Mouse (Mus musculus) heart, embryonic 14.5 days (tissue): ENCODE measurements around the gene Mamdc4. TPM values are rescaled to one million over a fixed set of nuclear protein-coding genes. Genes with fewer than 3 reads are reported as not detected.

ENCODE experiments used
- ATAC-seq: fragments of 200-750 bp; cut with Nextera tagmentation; 2 replicates; pipeline ENCODE4 v1.8.0; 2017; ENCODE audit warnings: low read depth, moderate TSS enrichment; ENCODE audit not compliant: insufficient number of reproducible peaks, insufficient read depth, low FRiP score
- H3K27ac ChIP-seq, 2 experiments: fragments of 200-500 bp in 1 of 2; fragments of 300-500 bp in 1 of 2; sonication (generic) in 1 of 2; replicated peaks in 1 of 2; 2 replicates each; pipeline ENCODE4 v1.5.1; 2012 to 2014; ENCODE audit warnings: low read depth in 2 of 2, low read length in 2 of 2, control low read depth in 1 of 2, mild to moderate bottlenecking in 1 of 2, mixed read lengths in 1 of 2; ENCODE audit not compliant: control insufficient read depth in 1 of 2, insufficient read depth in 1 of 2
- H3K27me3 ChIP-seq: fragments of 300-500 bp; sonication (generic); 2 replicates; pipeline ENCODE4 v1.6.1; 2014; ENCODE audit warnings: mild to moderate bottlenecking, low read length, control low read depth; ENCODE audit not compliant: control insufficient read depth, insufficient read depth
- H3K36me3 ChIP-seq: fragments of 300-500 bp; sonication (generic); 2 replicates; pipeline ENCODE4 v1.6.1; 2014; ENCODE audit warnings: mild to moderate bottlenecking, control low read depth, low read length, mixed read lengths; ENCODE audit not compliant: control insufficient read depth, insufficient read depth
- H3K4me1 ChIP-seq, 2 experiments: fragments of 200-500 bp in 1 of 2; fragments of 300-500 bp in 1 of 2; sonication (generic) in 1 of 2; 2 replicates each; pipeline ENCODE4 v1.6.1; 2012 to 2014; ENCODE audit warnings: low read length in 2 of 2, control low read depth in 1 of 2, mixed read lengths in 1 of 2; ENCODE audit not compliant: control insufficient read depth in 2 of 2, insufficient read depth in 2 of 2
- H3K4me2 ChIP-seq: fragments of 300-500 bp; sonication (generic); 2 replicates; pipeline ENCODE4 v1.6.1; 2014; ENCODE audit warnings: mild to moderate bottlenecking, low read length
- H3K4me3 ChIP-seq, 2 experiments: fragments of 200-500 bp in 1 of 2; fragments of 300-500 bp in 1 of 2; sonication (generic) in 1 of 2; 2 replicates each; pipeline ENCODE4 v1.5.1; 2012 to 2014; ENCODE audit warnings: low read length in 2 of 2, mild to moderate bottlenecking in 2 of 2, control low read depth in 1 of 2, low read depth in 1 of 2, moderate library complexity in 1 of 2; ENCODE audit not compliant: control insufficient read depth in 1 of 2, insufficient read depth in 1 of 2
- H3K9ac ChIP-seq: fragments of 300-500 bp; sonication (generic); 2 replicates; pipeline ENCODE4 v1.6.1; 2014; ENCODE audit warnings: mild to moderate bottlenecking, low read length
- H3K9me3 ChIP-seq: fragments of 300-500 bp; sonication (generic); 2 replicates; pipeline ENCODE4 v1.6.1; 2016; ENCODE audit warnings: low read length, control low read depth; ENCODE audit not compliant: control insufficient read depth
- WGBS: fragments of 180-500 bp; shearing (Covaris S2); extraction: QIAGEN DNeasy Blood & Tissue Kit; methylation state at CpG from one replicate; pipeline ENCODE4 v1.1.7; 2014; 5-methylcytosine and 5-hydroxymethylcytosine counted together
- polyA plus RNA-seq: library from polyadenylated mRNA; unstranded; fragments of >200 nt; fragmentation: Nextera tagmentation; extraction: Ambion mirVana; gene quantifications from 2 replicates; pipeline ENCODE4 v1.2.1, GENCODE M21; 2014

Mamdc4 gene
- polyA plus RNA-seq, 1 experiment from 2014 or later, result 1.4 TPM

GRCm38 (mm10) chr2:25571221-25571620 lies 3.4 kb downstream of the Mamdc4 start:
- Histone ChIP-seq H3K9ac (no peak overlapping the region), H3K9me3 (no peaks in the 10 kb centered on the region), H3K36me3 (peaks cover 57% of the 10 kb centered on the region), H3K4me3 (no peak overlapping the region), H3K4me2 (no peak overlapping the region), H3K27me3 (peaks cover 3% of the 10 kb centered on the region; the same call in 1 of the 2 replicates), H3K4me1 (peaks cover 18 to 22% of the 10 kb centered on the region in 2 experiments), H3K27ac (no peak overlapping the region)
- no peak for ATAC-seq
- WGBS, result 77% methylated on average over 4 of the region's 4 CpGs

- no peak overlapping the region for H3K9ac ChIP-seq
- 90% methylated on average over 3 of the region's 3 CpGs for WGBS
- no peak overlapping the region for H3K4me3 ChIP-seq
- ATAC-seq, result no peak
- peaks cover 10 to 13% of the 10 kb centered on the region in 2 experiments for H3K4me1 ChIP-seq
- H3K9me3 ChIP-seq, result no peaks in the 10 kb centered on the region
- H3K27me3 ChIP-seq, result no peaks in the 10 kb centered on the region
- H3K27ac ChIP-seq, result no peak overlapping the region
- H3K4me2 ChIP-seq, result no peak overlapping the region
- peaks cover 76% of the 10 kb centered on the region for H3K36me3 ChIP-seq
Observed at GRCm38 (mm10) chr2:25569323-25569722, 5.3 kb downstream of the Mamdc4 start.

DNA sequence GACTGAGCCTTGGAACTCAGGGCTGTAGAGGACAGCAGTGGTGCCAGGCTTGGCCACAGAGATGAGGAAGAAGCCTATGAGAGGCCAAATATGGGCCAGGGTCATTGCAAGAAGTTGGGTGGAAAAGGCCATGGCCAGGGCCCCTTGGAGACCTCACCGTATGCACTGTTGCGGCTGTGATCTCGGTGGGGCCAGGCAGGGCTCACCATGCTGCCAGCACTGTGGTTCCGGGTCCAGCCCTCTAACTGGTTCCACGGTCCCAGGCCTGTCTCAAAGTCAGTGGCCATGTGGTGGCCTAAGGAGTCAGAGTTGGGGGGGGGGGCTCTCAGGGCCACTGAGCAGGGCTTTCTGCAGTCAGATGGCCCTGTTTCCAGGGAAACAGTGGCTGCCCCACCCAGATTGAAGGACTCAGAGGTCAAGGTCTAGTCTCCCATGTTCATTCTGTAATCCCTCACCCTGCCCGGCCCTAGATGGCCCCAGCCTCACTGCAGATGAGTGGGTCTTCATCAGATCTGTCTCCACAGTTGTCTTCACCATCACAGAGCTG lies 6.1 kb downstream of the Mamdc4 start:
- ATAC-seq, result no peak
- H3K9me3 ChIP-seq, result no peaks in the 10 kb centered on the region
- no peak overlapping the region for H3K4me3 ChIP-seq
- peaks cover 6 to 7% of the 10 kb centered on the region in 2 experiments for H3K4me1 ChIP-seq
- no peak overlapping the region for H3K27ac ChIP-seq
- H3K9ac ChIP-seq, result no peak overlapping the region
- no peak overlapping the region for H3K4me2 ChIP-seq
- 85% methylated on average over 6 of the region's 6 CpGs for WGBS
- no peaks in the 10 kb centered on the region for H3K27me3 ChIP-seq
- peaks cover 83% of the 10 kb centered on the region for H3K36me3 ChIP-seq

DNA sequence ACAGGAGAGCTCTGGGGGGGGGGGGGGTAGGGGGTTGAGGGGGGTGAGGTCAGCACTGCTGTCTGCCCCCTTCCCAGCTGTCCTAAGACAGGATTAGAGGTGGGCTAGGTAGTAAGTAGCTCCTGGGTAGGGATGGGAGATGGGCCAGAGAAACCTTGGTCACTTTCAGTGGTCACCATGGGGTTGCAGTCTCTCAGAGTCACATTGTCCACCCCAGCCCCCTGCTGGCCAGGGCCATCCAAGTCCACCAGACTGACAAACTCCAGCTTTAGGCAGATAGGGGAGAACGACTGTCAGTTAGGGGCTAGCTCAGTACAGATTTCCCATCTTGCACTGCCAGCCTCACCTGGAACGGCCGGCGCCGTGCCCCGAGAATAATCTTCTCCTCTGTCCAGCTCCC lies 8.1 kb downstream of the Mamdc4 start:
- H3K4me1 ChIP-seq, result no peaks in the 10 kb centered on the region; a peak in 1 of 4 replicates
- H3K27ac ChIP-seq, result no peak overlapping the region
- peaks cover 97% of the 10 kb centered on the region for H3K36me3 ChIP-seq
- H3K4me3 ChIP-seq, result no peak overlapping the region
- no peak overlapping the region for H3K9ac ChIP-seq
- WGBS, result 70% methylated on average over 6 of the region's 6 CpGs
- no peaks in the 10 kb centered on the region for H3K9me3 ChIP-seq
- H3K27me3 ChIP-seq, result no peaks in the 10 kb centered on the region
- ATAC-seq, result no peak
- H3K4me2 ChIP-seq, result no peak overlapping the region

DNA sequence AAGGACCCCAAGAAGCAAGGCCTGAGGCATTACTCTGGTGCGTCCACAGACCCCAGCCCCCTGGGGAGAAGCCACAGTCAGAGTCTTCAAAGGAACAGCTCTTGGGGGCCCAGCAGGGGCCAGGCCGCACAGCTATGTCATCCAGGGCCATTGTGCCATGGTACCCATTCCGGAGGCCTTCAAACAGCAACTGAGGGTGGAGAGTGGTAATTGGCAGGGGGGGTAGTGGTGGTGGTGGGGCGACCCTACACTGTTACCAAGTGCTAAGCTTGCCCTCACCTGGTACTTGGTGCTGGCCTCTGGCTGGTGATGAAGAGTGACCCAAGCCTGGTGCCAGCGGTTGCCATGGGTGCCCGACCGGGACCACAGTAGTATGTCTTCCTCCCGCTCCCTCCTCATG lies 8.9 kb downstream of the Mamdc4 start:
- no peak overlapping the region for H3K4me3 ChIP-seq
- no peak for ATAC-seq
- H3K9ac ChIP-seq, result no peak overlapping the region
- H3K4me2 ChIP-seq, result no peak overlapping the region
- H3K4me1 ChIP-seq, result no peaks in the 10 kb centered on the region
- no peaks in the 10 kb centered on the region for H3K9me3 ChIP-seq
- H3K27me3 ChIP-seq, result no peaks in the 10 kb centered on the region
- no peak overlapping the region for H3K27ac ChIP-seq
- peaks cover 98% of the 10 kb centered on the region for H3K36me3 ChIP-seq
- WGBS, result 91% methylated on average over 8 of the region's 8 CpGs

- H3K27me3 ChIP-seq, result no peaks in the 10 kb centered on the region
- H3K4me3 ChIP-seq, result no peak overlapping the region
- H3K4me1 ChIP-seq, result peaks cover 2 to 12% of the 10 kb centered on the region in 2 experiments; a peak in 3 of 4 replicates
- no peak for ATAC-seq
- no peaks in the 10 kb centered on the region for H3K9me3 ChIP-seq
- H3K27ac ChIP-seq, result no peak overlapping the region
- H3K36me3 ChIP-seq, result peaks cover 78% of the 10 kb centered on the region
- H3K4me2 ChIP-seq, result no peak overlapping the region
- WGBS, result 73% methylated on average over 9 of the region's 9 CpGs
- H3K9ac ChIP-seq, result no peak overlapping the region
Observed at GRCm38 (mm10) chr2:25561946-25562345, 12.7 kb downstream of the Mamdc4 start.

GRCm38 (mm10) chr2:25560551-25560950 lies 14.1 kb downstream of the Mamdc4 start:
- 86% methylated on average over 8 of the region's 8 CpGs for WGBS
- H3K36me3 ChIP-seq, result peaks cover 64% of the 10 kb centered on the region
- no peaks in the 10 kb centered on the region for H3K9me3 ChIP-seq
- no peak for ATAC-seq
- H3K4me3 ChIP-seq, result no peak overlapping the region
- no peaks in the 10 kb centered on the region for H3K27me3 ChIP-seq
- H3K27ac ChIP-seq, result no peak overlapping the region
- no peak overlapping the region for H3K4me2 ChIP-seq
- H3K4me1 ChIP-seq, result peaks cover 4 to 15% of the 10 kb centered on the region in 2 experiments
- no peak overlapping the region for H3K9ac ChIP-seq

GRCm38 (mm10) chr2:25558774-25559173 lies 15.9 kb downstream of the Mamdc4 start:
- Histone ChIP-seq H3K36me3 (peaks cover 47% of the 10 kb centered on the region), H3K27ac (no peak overlapping the region), H3K9me3 (no peaks in the 10 kb centered on the region), H3K4me2 (peak overlapping the region; percentile 96), H3K4me1 (peaks cover 4 to 15% of the 10 kb centered on the region in 2 experiments), H3K9ac (peak overlapping the region; percentile 91), H3K4me3 (peak overlapping the region; percentile 67 to 77; a peak in 3 of 4 replicates), H3K27me3 (no peaks in the 10 kb centered on the region)
- WGBS, result 79% methylated on average over 6 of the region's 6 CpGs
- no peak for ATAC-seq
